Comparison of ENCODE assay signal across 8 mouse cellular contexts in the genomic region with DNA sequence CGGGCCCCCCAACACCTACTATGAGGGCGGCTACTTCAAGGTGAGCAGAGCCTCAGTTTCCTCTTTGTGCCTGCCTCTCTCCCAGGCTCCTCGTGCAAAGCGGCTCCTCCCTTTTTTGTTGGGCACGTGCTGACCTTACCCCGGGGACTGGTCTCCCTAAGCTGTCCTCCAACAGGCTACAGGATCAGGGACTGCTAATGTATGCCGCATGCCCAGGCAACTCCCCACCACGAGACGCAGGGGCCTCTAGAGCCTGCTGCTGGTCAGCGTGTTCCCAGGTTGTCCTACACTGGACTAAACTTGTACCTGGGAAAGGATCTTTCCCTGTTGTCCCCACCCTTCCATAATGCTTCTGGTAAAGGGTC. TPM values are rescaled to one million over a fixed set of nuclear protein-coding genes. Genes with fewer than 3 reads are reported as not detected.
A peak's percentile ranks its signal among the peaks of the same experiment; 100 is the strongest.
DNase-seq lines count a peak whose midpoint lies in the region; ATAC-seq and TF ChIP-seq lines count a peak whose summit lies in the region.

No protein-coding gene starts in this region.

- H3K4me1 ChIP-seq in lung, adult 2 months (ENCODE audit: control insufficient read depth, insufficient read depth, low read length), result peaks cover 14% of the 10 kb centered on the region
- H3K4me1 ChIP-seq in bone marrow macrophage, adult 2 months (ENCODE audit: control insufficient read depth, insufficient read depth, low read length), result peaks cover 17% of the 10 kb centered on the region
- H3K4me1 ChIP-seq in limb, embryonic 11.5 days (ENCODE audit: control insufficient read depth, insufficient read depth, low read length), result peaks cover 12% of the 10 kb centered on the region
- peaks cover 25% of the 10 kb centered on the region for H3K4me1 ChIP-seq in neural tube, embryonic 13.5 days (replicated peaks)

- H3K4me2 ChIP-seq in limb, embryonic 11.5 days (ENCODE audit: low read depth, severe bottlenecking), result peak overlapping the region; percentile 85
- peak overlapping the region; percentile 98 for H3K4me2 ChIP-seq in neural tube, embryonic 13.5 days

- peak overlapping the region; percentile 82 for H3K27ac ChIP-seq in bone marrow macrophage, adult 2 months (ENCODE audit: insufficient read depth, low read depth, low read length)
- peak overlapping the region; percentile 36; the same call in 1 of the 2 replicates for H3K27ac ChIP-seq in limb, embryonic 11.5 days (replicated peaks; ENCODE audit: low read depth, low read length)
- H3K27ac ChIP-seq in neural tube, embryonic 13.5 days (replicated peaks), result peak overlapping the region; percentile 67

- H3K27me3 ChIP-seq in limb, embryonic 11.5 days (ENCODE audit: control insufficient read depth, insufficient read depth, low read length), result no peaks in the 10 kb centered on the region
- no peaks in the 10 kb centered on the region for H3K27me3 ChIP-seq in neural tube, embryonic 13.5 days

- H3K9ac ChIP-seq in limb, embryonic 11.5 days (ENCODE audit: low read length), result peak overlapping the region; percentile 79
- peak overlapping the region; percentile 91 for H3K9ac ChIP-seq in neural tube, embryonic 13.5 days

- no peaks in the 10 kb centered on the region for H3K9me3 ChIP-seq in limb, embryonic 11.5 days (ENCODE audit: control insufficient read depth, low read length)
- no peaks in the 10 kb centered on the region for H3K9me3 ChIP-seq in neural tube, embryonic 13.5 days

- peaks cover 20% of the 10 kb centered on the region for H3K36me3 ChIP-seq in limb, embryonic 11.5 days (ENCODE audit: control insufficient read depth, insufficient read depth, low read length)
- H3K36me3 ChIP-seq in neural tube, embryonic 13.5 days, result peaks cover 32% of the 10 kb centered on the region

- WGBS in lung, adult 2 months, result under 1% methylated on average over 10 of the region's 10 CpGs
- WGBS in limb, embryonic 11.5 days, result under 1% methylated on average over 9 of the region's 10 CpGs
- 1% methylated on average over 10 of the region's 10 CpGs for WGBS in neural tube, embryonic 13.5 days

- H3K4me3 ChIP-seq in lung, adult 2 months (replicated peaks; ENCODE audit: extremely low read depth, low read depth, low read length), result peak overlapping the region; percentile 91
- H3K4me3 ChIP-seq in bone marrow macrophage, adult 2 months (ENCODE audit: insufficient read depth, low read length), result peak overlapping the region; percentile 97
- H3K4me3 ChIP-seq in limb, embryonic 11.5 days (ENCODE audit: low read depth, low read length), result peak overlapping the region; percentile 81
- H3K4me3 ChIP-seq in neural tube, embryonic 13.5 days, result peak overlapping the region; percentile 85

- TF ChIP-seq CTCF in lung, adult 2 months (IDR thresholded peaks at IDR 0.05; ENCODE audit: insufficient read depth, low read length), result no peak
- TF ChIP-seq CTCF in bone marrow macrophage, adult 2 months (IDR thresholded peaks at IDR 0.05; ENCODE audit: low read depth, low read length), result no peak

- ATAC-seq in granulocyte monocyte progenitor cell, adult 5-6 weeks (replicated peaks; ENCODE audit: poor library complexity, severe bottlenecking), result 0 out of 2 replicates have a peak, but pooled peaks have one; percentile 0
- peak; percentile 11; the same call in 1 of the 2 replicates for ATAC-seq in limb, embryonic 11.5 days (ENCODE audit: insufficient number of reproducible peaks, low FRiP score, low TSS enrichment, low read depth)
- ATAC-seq in neural tube, embryonic 13.5 days (ENCODE audit: low read depth), result no peak; the same call in 1 of the 2 replicates

- no peak for TF ChIP-seq POLR2A in lung, adult 2 months (IDR thresholded peaks at IDR 0.05; ENCODE audit: borderline replicate concordance, extremely low read depth, low read depth, low read length)
- TF ChIP-seq POLR2A in bone marrow macrophage, adult 2 months (IDR thresholded peaks at IDR 0.05; ENCODE audit: borderline replicate concordance, low read depth, low read length), result no peak

- DNase-seq in lung, adult 2 months, result peak; percentile 29
- DNase-seq in lung, adult 18-20 months, result no peak
- DNase-seq in limb, embryonic 11.5 days (ENCODE audit: low spot score), result peak; percentile 51
- no peak for DNase-seq in left cerebral cortex, adult 11 months (ENCODE audit: low spot score)
- DNase-seq in ovary, adult 18-20 months (ENCODE audit: low spot score), result no peak

RNA-seq across cellular contexts. Expression of a gene that starts 0.5 kb away (rescaled TPM):
- polyA plus RNA-seq in lung, adult 2 months (2012; rRNA removed), result 112 and 121 TPM in 2 replicates
- 74.9 and 77.1 TPM in 2 replicates for polyA plus RNA-seq in bone marrow macrophage, adult 2 months (2012; ENCODE audit: insufficient read depth, insufficient read length, missing spikeins)
- 110 and 115 TPM in 2 replicates for total RNA-seq in granulocyte monocyte progenitor cell, adult 5-6 weeks (2014; fragmentation: Nextera tagmentation)
- total RNA-seq in granulocyte monocyte progenitor cell, adult 5-6 weeks (2017), result 98.7 and 142 TPM in 2 replicates
- polyA plus RNA-seq in limb, embryonic 11.5 days (2014; fragmentation: Nextera tagmentation; extraction: Ambion mirVana), result 171 and 175 TPM in 2 replicates
- 98.3 and 98.7 TPM in 2 replicates for polyA plus RNA-seq in neural tube, embryonic 13.5 days (2015; fragmentation: Nextera tagmentation; extraction: Ambion mirVana)

RNA-seq across cellular contexts. Expression of a gene that starts 6.3 kb away (rescaled TPM):
- polyA plus RNA-seq in lung, adult 2 months (2012; rRNA removed), result 1.5 and 1.6 TPM in 2 replicates
- polyA plus RNA-seq in bone marrow macrophage, adult 2 months (2012; ENCODE audit: insufficient read depth, insufficient read length, missing spikeins), result 0.84 TPM in 1 of 2 replicates, not detected in the other
- total RNA-seq in granulocyte monocyte progenitor cell, adult 5-6 weeks (2014; fragmentation: Nextera tagmentation), result 2.2 TPM in 1 of 2 replicates, not detected in the other
- total RNA-seq in granulocyte monocyte progenitor cell, adult 5-6 weeks (2017), result 0.34 TPM in 1 of 2 replicates, not detected in the other
- polyA plus RNA-seq in limb, embryonic 11.5 days (2014; fragmentation: Nextera tagmentation; extraction: Ambion mirVana), result 0.45 and 0.94 TPM in 2 replicates
- 0.69 and 1.5 TPM in 2 replicates for polyA plus RNA-seq in neural tube, embryonic 13.5 days (2015; fragmentation: Nextera tagmentation; extraction: Ambion mirVana)

RNA-seq across cellular contexts. Expression of a gene that starts 13.4 kb away (rescaled TPM):
- 70.4 and 84.7 TPM in 2 replicates for polyA plus RNA-seq in lung, adult 2 months (2012; rRNA removed)
- 32.7 and 36.2 TPM in 2 replicates for polyA plus RNA-seq in bone marrow macrophage, adult 2 months (2012; ENCODE audit: insufficient read depth, insufficient read length, missing spikeins)
- total RNA-seq in granulocyte monocyte progenitor cell, adult 5-6 weeks (2014; fragmentation: Nextera tagmentation), result 7.4 and 9.7 TPM in 2 replicates
- total RNA-seq in granulocyte monocyte progenitor cell, adult 5-6 weeks (2017), result 8.1 and 14.6 TPM in 2 replicates
- 67.2 and 70.9 TPM in 2 replicates for polyA plus RNA-seq in limb, embryonic 11.5 days (2014; fragmentation: Nextera tagmentation; extraction: Ambion mirVana)
- polyA plus RNA-seq in neural tube, embryonic 13.5 days (2015; fragmentation: Nextera tagmentation; extraction: Ambion mirVana), result 82.3 and 90.2 TPM in 2 replicates

RNA-seq across cellular contexts. Expression of a gene that starts 18.2 kb away (rescaled TPM):
- 0.13 TPM in 1 of 2 replicates, not detected in the other for polyA plus RNA-seq in lung, adult 2 months (2012; rRNA removed)
- not detected in 2 replicates for polyA plus RNA-seq in bone marrow macrophage, adult 2 months (2012; ENCODE audit: insufficient read depth, insufficient read length, missing spikeins)
- total RNA-seq in granulocyte monocyte progenitor cell, adult 5-6 weeks (2014; fragmentation: Nextera tagmentation), result not detected in 2 replicates
- not detected in 2 replicates for total RNA-seq in granulocyte monocyte progenitor cell, adult 5-6 weeks (2017)
- 5.6 and 5.9 TPM in 2 replicates for polyA plus RNA-seq in limb, embryonic 11.5 days (2014; fragmentation: Nextera tagmentation; extraction: Ambion mirVana)
- polyA plus RNA-seq in neural tube, embryonic 13.5 days (2015; fragmentation: Nextera tagmentation; extraction: Ambion mirVana), result 0.62 and 1.1 TPM in 2 replicates

RNA-seq across cellular contexts. Expression of a gene that starts 21.8 kb away (rescaled TPM):
- polyA plus RNA-seq in lung, adult 2 months (2012; rRNA removed), result 684 and 692 TPM in 2 replicates
- polyA plus RNA-seq in bone marrow macrophage, adult 2 months (2012; ENCODE audit: insufficient read depth, insufficient read length, missing spikeins), result 300 and 307 TPM in 2 replicates
- total RNA-seq in granulocyte monocyte progenitor cell, adult 5-6 weeks (2014; fragmentation: Nextera tagmentation), result 253 and 319 TPM in 2 replicates
- 278 and 345 TPM in 2 replicates for total RNA-seq in granulocyte monocyte progenitor cell, adult 5-6 weeks (2017)
- polyA plus RNA-seq in limb, embryonic 11.5 days (2014; fragmentation: Nextera tagmentation; extraction: Ambion mirVana), result 633 and 674 TPM in 2 replicates
- polyA plus RNA-seq in neural tube, embryonic 13.5 days (2015; fragmentation: Nextera tagmentation; extraction: Ambion mirVana), result 750 and 762 TPM in 2 replicates

Comparison
In these comparisons a context has a peak if more than half of its experiments do, and no peak if none do; other contexts are left out.
1. DNase-seq: peak in lung, adult 2 months (single experiment) and limb, embryonic 11.5 days (single experiment); none in lung, adult 18-20 months (0 of 2), left cerebral cortex, adult 11 months (single experiment) and ovary, adult 18-20 months (single experiment).
2. Peak in every context shown above with its lines, with median percentiles within 50 percentile points of each other: H3K4me3 ChIP-seq and H3K27ac ChIP-seq.